Mouse (Mus musculus) left cerebral cortex, postnatal 14 days (tissue): ENCODE data around the gene Vegfb. TPM values are rescaled to one million over a fixed set of nuclear protein-coding genes. Genes with fewer than 3 reads are reported as not detected.

Source experiments
- total RNA-seq, 2 experiments: library from RNA; stranded (reverse); gene quantifications; 2 replicates each; pipeline ENCODE4 v1.2.3; 2021

The Vegfb gene
- total RNA-seq, 2 experiments from 2014 or later, result 64.3 to 75.4 TPM

Other genes starting within 250 kb of the Vegfb start
- 10 to 100 TPM; 30.4 to 32.8 TPM for gene Rps6ka4, start 147.0 kb downstream of the Vegfb start, total RNA-seq
- 1 to 10 TPM; 2.6 to 3.4 TPM for gene Ccdc88b, start 129.4 kb downstream of the Vegfb start, total RNA-seq
- gene Trmt112, start 78.0 kb downstream of the Vegfb start, total RNA-seq, result 10 to 100 TPM; 34.4 to 36.5 TPM
- 100 to 1,000 TPM; 354 to 355 TPM for gene Prdx5, start 77.5 kb downstream of the Vegfb start, total RNA-seq
- 10 to 100 TPM; 56.0 to 60.9 TPM for gene Esrra, start 65.8 kb downstream of the Vegfb start, total RNA-seq
- gene Catsperz, start 62.3 kb downstream of the Vegfb start, total RNA-seq, result 10 to 100 TPM; 23.0 to 28.8 TPM
- 10 to 100 TPM; 44.9 to 50.4 TPM for gene Kcnk4, start 53.1 kb downstream of the Vegfb start, total RNA-seq
- gene Bad, start 45.8 kb downstream of the Vegfb start, total RNA-seq, result 10 to 100 TPM; 35.2 to 36.0 TPM
- gene Gpr137, start 45.2 kb downstream of the Vegfb start, total RNA-seq, result 10 to 100 TPM; 91.5 to 92.3 TPM
- gene Ppp1r14b, start 12.7 kb downstream of the Vegfb start, total RNA-seq, result 10 to 100 TPM; 55.4 to 71.5 TPM
- gene Plcb3, start 11.2 kb downstream of the Vegfb start, total RNA-seq, result 10 to 100 TPM; 13.4 to 13.6 TPM
- gene Fkbp2, start 7.2 kb downstream of the Vegfb start, total RNA-seq, result 10 to 100 TPM; 69.4 to 78.8 TPM
- 10 to 100 TPM; 21.1 to 21.2 TPM for gene Dnajc4, start 4.9 kb upstream of the Vegfb start, total RNA-seq
- 10 to 100 TPM in 1 of 2 experiments, 1 to 10 TPM in 1; 8.7 to 10.1 TPM for gene Nudt22, start 8.5 kb upstream of the Vegfb start, total RNA-seq
- 10 to 100 TPM; 19.1 to 20.7 TPM for gene Trpt1, start 8.5 kb upstream of the Vegfb start, total RNA-seq
- gene Fermt3, start 31.8 kb upstream of the Vegfb start, total RNA-seq, result 1 to 10 TPM; 4.5 to 4.6 TPM
- gene Stip1, start 52.3 kb upstream of the Vegfb start, total RNA-seq, result 100 to 1,000 TPM; 155 to 165 TPM
- gene Macrod1, start 69.2 kb upstream of the Vegfb start, total RNA-seq, result 10 to 100 TPM in 1 of 2 experiments, 1 to 10 TPM in 1; 8.4 to 11.3 TPM
- gene Flrt1, start 118.1 kb upstream of the Vegfb start, total RNA-seq, result 10 to 100 TPM; 33.0 to 35.2 TPM
- gene Otub1, start 218.7 kb upstream of the Vegfb start, total RNA-seq, result 100 to 1,000 TPM; 268 to 271 TPM
- 1,000 to 10,000 TPM; 1,118 to 1,183 TPM for gene Cox8a, start 230.0 kb upstream of the Vegfb start, total RNA-seq